Mouse (Mus musculus): ENCODE data around the gene Ube2z.

The Ube2z gene

GRCm38 (mm10) chr11:96006852-96007515, 58.2 kb downstream of the Ube2z start:
- DNase-seq (ENCODE audit: low spot score), result peak; percentile 76

DNA sequence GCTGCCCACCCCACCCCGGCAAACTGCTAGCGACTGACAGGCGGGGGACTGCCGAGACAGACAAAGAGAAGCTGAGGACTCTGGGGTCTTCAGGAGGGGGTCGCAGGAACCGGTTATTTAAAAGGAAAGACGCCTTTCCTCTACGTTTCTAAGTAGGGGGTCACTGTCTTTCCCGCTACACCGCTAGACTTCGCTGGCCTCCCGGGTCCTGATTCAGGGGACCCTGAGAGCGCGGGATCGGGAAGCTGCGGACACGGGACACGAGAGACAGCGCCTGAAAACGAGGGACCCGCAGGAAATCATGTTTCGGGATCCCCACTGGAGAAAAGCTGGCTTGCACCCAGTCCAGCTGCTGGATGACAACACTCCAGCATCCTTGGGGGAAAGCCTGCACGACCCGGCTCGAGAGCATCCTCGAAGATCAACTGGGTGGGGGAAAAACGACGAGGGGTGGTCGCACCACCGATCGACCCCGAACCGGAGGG, 58.8 kb downstream of the Ube2z start:
- DNase-seq (ENCODE audit: low spot score), result peak; percentile 39

DNA sequence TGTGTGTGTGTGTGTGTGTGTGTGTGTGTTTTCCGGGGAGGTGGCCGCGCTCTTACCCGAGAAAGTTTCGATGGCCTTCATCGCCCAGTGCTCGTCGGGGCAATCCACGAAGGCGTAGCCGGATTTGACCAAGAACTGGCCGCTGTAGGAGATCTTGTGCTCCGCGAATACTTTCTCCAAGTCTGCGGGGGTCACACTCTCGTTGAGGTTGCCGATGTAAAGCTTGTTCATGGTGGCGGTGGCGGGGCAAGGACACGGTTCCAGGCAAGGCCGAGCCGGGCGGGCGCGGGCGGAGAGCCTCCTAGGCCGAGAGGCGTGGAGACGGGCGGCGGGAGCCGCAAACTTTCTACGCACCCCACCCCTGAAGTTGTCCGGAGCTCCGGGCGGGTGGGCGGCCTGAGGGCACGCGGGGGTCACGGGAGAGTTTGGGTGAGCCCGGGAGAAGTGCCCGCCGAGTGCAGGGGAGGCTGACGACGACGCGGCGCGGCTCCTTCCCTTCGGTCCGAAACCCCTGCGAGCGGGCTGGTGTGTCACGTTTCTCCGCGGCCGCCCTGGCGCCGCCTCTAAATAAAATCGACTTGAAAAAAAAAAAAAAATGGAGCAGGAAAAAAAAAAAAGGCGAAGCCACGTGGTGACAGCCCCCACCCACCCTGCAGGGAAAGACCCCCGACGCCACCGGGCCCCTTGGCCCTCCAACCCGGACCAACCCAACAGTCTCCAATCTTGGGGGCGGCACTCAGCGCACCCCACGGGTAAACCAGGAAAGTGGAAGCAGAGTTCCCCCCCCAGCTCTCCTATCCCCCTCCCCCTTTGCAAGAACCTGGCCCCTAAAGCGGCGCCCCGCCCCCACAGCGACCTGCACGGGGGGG, 59.6 kb downstream of the Ube2z start, which contains the start of gene Igf2bp1:
Igf2bp1 (minus strand) TSS at position 538 of the 869 bp plus-strand sequence.
- DNase-seq (ENCODE audit: low spot score), result peak; percentile 65

DNA sequence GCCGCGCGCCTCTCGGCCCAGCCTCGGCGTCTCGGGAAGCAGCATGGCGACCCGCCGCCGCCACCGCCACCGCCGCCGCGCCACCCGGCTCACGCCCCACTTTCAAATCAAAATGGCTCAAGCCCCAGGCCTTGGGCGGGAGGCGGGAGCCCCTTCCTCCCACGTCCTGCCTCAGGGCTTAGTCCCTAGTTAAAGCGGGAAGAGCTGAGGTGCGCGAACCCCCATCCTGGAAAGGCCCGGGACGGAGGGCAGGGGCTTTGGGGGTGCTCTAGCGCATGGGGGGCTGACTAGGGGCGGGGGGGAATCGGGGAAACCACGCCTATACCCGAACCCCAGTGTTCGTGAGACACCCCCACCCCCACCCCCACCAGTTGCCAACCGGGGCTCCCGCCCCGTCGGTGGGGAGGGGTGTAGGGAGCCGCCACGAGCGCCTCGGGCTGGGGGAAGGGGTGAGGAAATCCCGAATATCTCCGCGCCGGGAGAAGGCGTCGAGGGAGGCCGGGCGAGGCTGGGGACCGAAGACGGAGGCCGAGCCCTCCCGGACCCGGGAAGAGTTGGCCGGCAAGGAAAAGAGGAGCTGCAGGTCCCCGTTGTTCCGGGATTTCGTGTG, 60.3 kb downstream of the Ube2z start:
- DNase-seq (ENCODE audit: low spot score), result peak; percentile 71

DNA sequence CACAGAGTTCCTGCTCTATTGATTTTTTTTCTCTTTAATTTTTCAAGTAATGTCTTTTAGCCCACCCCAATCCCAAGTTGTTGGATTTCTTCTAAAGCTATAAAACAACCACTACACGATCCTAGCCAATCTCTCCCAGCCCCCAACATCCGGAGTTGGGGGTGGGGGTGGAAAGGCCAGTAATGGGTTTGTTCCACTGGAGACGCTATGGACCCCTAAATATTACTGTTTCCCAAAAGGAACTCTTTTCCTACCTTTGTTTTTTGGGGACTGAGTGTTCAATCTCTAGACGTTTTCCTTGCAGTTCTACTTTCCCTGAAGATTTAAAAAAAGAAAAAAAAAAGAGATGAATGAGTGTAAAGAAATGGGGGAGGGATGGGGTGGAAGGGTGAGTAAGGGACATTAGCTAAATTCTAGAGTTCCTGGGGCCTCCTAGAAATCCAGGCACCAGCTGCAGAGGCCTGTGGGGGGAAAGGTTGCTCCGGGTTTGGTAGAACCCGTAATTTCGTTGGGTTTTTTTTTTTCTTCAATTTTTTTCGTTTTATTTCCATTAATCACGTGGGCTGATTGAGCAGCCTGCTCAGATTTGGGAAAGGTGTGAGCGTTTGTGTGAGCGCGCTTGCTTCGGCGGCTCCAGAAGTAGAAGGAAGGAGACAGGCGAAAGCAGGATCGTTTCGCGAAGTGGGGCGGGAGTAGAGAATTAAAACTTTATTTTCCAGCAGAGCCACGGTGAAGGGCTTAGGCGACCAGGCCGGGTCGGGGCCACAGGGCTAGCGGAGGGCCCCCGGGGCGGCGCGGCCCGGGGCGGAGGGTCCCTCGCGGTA, 61.0 kb downstream of the Ube2z start:
- no peak for DNase-seq (ENCODE audit: low spot score)

DNA sequence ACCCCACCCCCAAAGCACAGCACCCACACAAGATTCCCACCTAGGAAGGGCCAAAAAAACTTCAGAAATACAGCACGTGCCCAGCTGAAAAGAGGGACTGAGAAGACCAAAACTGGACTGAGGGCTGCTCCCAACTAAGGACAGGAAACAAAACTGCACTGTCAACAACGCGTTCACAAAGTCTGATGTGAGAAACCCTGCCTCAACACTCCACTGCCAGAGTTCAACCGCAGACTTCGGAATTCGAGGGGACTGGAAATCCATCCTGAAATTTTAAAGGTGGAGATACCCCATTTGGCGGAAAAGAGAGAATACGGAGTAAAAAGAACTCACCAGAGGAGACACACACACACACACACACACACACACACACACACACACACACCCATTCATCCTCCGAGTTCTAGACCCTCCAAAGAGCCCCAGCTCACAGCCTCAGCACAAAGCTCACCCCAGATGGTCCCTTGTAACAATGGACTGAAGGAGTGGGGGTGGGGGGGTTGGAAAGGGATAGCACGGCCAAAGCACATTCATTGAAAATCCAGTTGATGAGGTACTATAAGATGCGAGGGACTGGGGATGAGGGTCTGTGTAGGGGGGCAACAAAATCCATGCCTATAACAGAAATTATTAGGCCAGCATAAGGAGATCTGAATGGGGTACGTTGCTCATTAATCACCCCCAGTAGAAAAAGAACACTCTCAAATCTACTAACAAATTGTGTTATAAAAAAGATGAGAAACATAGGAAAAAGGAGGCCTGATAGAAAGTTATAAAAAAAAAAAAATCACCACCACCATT, 61.9 kb downstream of the Ube2z start:
- no peak for DNase-seq (ENCODE audit: low spot score)
